Mouse (Mus musculus) C2C12 (cell line): ENCODE data around the gene Vmn2r27. TPM values are rescaled to one million over a fixed set of nuclear protein-coding genes. Genes with fewer than 3 reads are reported as not detected.

Experiments
- H3K27me3 ChIP-seq: one replicate; pipeline ENCODE4 v1.6.1; 2011; ENCODE audit not compliant: control insufficient read depth, insufficient read depth, insufficient read length
- H3K36me3 ChIP-seq: one replicate; pipeline ENCODE4 v1.6.1; 2011; ENCODE audit not compliant: control insufficient read depth, insufficient read depth
- H3K4me3 ChIP-seq: one replicate; pipeline ENCODE4 v1.5.1; 2011; ENCODE audit warnings: mild to moderate bottlenecking, control low read depth; ENCODE audit not compliant: poor library complexity, insufficient read depth, severe bottlenecking
- H3K79me2 ChIP-seq: one replicate; pipeline ENCODE4 v1.6.1; 2011; ENCODE audit not compliant: control insufficient read depth, insufficient read depth
- H3K79me3 ChIP-seq: one replicate; pipeline ENCODE4 v1.6.1; 2011; ENCODE audit warnings: low read depth, control low read depth
- H3ac ChIP-seq: one replicate; pipeline ENCODE3; 2011; ENCODE audit warnings: low read depth; ENCODE audit not compliant: control insufficient read depth, insufficient read length
- CEBPB ChIP-seq: IDR thresholded peaks from one replicate; pipeline ENCODE4 v1.6.1; 2011; ENCODE audit warnings: low read depth, mild to moderate bottlenecking, control low read depth, moderate library complexity
- CTCF ChIP-seq: IDR thresholded peaks from one replicate; pipeline ENCODE4 v1.5.1; 2011; ENCODE audit not compliant: control insufficient read depth, insufficient read depth, insufficient read length
- FOSL1 ChIP-seq: IDR thresholded peaks from one replicate; pipeline ENCODE4 v1.8.0; 2011; ENCODE audit warnings: mild to moderate bottlenecking, low read length; ENCODE audit not compliant: poor library complexity, insufficient read depth, severe bottlenecking
- MAX ChIP-seq: IDR thresholded peaks from one replicate; pipeline ENCODE4 v1.6.1; 2011; ENCODE audit warnings: mild to moderate bottlenecking, control low read depth
- MYOD1 ChIP-seq: IDR thresholded peaks from one replicate; pipeline ENCODE4 v1.6.1; 2011; ENCODE audit warnings: low read depth; ENCODE audit not compliant: control insufficient read depth, insufficient read length
- MYOG ChIP-seq: IDR thresholded peaks from one replicate; pipeline ENCODE4 v1.6.1; 2011; ENCODE audit not compliant: control insufficient read depth, insufficient read length; ENCODE audit errors: extremely low read depth
- USF1 ChIP-seq: IDR thresholded peaks from one replicate; pipeline ENCODE4 v1.6.1; 2011; ENCODE audit warnings: low read depth, mild to moderate bottlenecking, control low read depth, moderate library complexity
- polyA plus RNA-seq: library from polyadenylated mRNA; unstranded; fragments of >200 nt; fragmentation: generic; extraction: Trizol; gene quantifications from one replicate; pipeline ENCODE4 v1.2.1, GENCODE M21; 2012; ENCODE audit warnings: missing spikeins

The Vmn2r27 gene
- polyA plus RNA-seq, 1 experiment, result not detected

DNA sequence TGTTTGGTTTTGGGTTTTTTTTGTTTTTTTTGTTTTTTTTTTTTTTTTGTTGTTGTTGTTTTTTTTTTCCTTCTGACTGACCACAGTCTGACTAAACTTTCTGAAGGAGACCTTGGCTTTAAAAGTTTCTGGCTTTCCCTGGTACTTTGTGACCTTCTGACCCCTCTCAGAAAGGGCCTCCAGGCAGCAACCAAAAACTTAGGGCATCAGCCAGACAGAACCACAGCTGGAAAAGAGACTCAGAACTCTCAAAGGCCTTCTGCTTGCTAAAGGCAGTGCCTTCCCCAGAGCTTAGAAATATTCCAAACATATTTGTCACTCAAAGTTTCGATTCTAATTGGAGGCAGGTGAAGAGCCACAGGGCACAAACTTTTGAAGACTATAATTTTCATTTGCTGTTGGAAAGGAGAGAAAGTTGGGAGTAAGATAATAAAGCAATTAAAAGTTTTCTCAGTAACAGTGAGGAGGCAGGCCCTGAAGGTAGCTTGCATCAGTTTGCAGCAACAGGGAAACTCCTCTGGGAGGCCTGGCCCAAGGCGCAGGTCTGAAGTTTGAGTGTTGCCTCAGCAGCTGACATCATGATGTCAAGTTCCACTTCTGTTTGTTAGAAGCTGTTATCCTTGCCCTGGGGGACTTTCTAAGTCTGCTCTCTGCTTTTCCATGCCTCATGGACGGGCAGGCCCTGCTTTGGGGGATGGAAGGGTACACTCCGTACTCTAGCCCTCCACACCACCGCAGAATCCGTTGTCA lies 24.2 kb upstream of the Vmn2r27 start:
- Histone ChIP-seq H3K79me2 (no peaks in the 10 kb centered on the region), H3K79me3 (no peaks in the 10 kb centered on the region), H3K4me3 (no peak overlapping the region), H3ac (no peak overlapping the region), H3K36me3 (no peaks in the 10 kb centered on the region), H3K27me3 (no peaks in the 10 kb centered on the region)
- no peak for TF ChIP-seq FOSL1
- TF ChIP-seq MAX, result no peak
- no peak for TF ChIP-seq USF1

DNA sequence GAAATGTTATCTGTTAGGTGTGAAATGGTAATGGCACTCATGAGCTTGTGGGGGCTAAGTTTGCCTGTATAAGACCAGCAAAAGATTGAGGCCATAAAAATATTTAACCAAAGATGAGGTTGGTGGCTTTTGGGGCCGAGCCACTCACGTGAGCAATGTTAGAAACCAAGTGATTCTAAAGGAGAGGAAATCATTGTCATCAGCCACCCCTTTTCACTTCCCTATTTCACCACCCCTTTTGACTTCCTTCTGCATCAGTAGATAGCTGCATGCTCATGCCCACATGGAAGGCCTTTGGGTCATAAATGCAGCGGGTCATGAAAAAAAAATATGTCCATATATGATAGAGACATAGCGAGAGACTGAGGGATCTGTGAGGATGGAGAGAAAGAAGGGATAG lies 29.5 kb downstream of the Vmn2r27 start:
- H3K27me3 ChIP-seq, result no peaks in the 10 kb centered on the region
- no peaks in the 10 kb centered on the region for H3K79me3 ChIP-seq
- no peaks in the 10 kb centered on the region for H3K36me3 ChIP-seq
- TF ChIP-seq CTCF, result no peak
- TF ChIP-seq MAX, result no peak
- no peak for TF ChIP-seq FOSL1
- no peak for TF ChIP-seq USF1
- no peak for TF ChIP-seq MYOD1
- no peak for TF ChIP-seq CEBPB
- TF ChIP-seq MYOG, result no peak
- no peak overlapping the region for H3ac ChIP-seq
- H3K4me3 ChIP-seq, result no peak overlapping the region
- no peaks in the 10 kb centered on the region for H3K79me2 ChIP-seq

DNA sequence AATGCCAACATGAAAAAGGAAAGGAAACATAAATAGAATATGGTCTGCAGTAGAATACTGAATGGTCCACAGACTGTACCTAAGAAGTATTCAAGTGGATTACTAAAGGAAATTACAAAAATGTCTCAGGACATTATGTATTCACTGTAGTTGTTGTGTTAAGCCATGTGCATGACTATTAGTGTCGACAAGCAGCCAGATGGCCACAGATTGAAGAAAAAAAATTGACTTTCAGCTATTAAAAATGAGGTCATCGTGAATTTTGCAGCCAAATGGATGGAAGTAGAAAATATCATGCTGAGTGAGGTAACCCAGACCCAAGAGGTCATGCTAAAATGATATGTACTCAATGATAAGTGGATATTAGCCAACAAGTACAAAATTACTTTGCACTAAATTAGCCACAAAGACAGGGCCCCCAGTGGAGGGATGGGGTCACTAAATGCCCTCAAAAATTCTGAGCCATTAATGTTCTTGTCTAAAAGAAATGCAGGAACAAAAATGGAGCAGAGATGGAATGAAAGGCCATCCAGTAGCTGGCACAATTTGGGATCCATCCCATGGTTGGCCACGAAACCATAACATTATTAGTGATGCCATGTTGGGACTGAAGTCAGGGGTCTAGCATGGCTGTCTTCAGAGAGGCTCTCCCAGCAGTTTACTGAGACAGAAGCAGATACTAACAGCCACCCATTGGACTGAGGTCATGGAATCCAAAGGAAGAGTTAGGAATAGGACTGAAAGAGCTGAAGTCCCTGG lies 63.0 kb downstream of the Vmn2r27 start:
- Histone ChIP-seq H3K79me3 (no peaks in the 10 kb centered on the region), H3K4me3 (no peak overlapping the region), H3ac (no peak overlapping the region), H3K27me3 (no peaks in the 10 kb centered on the region), H3K79me2 (no peaks in the 10 kb centered on the region), H3K36me3 (no peaks in the 10 kb centered on the region)
- no peak for TF ChIP-seq CEBPB
- no peak for TF ChIP-seq USF1
- no peak for TF ChIP-seq FOSL1
- no peak for TF ChIP-seq MYOD1
- TF ChIP-seq CTCF, result no peak
- no peak for TF ChIP-seq MYOG
- TF ChIP-seq MAX, result no peak

DNA sequence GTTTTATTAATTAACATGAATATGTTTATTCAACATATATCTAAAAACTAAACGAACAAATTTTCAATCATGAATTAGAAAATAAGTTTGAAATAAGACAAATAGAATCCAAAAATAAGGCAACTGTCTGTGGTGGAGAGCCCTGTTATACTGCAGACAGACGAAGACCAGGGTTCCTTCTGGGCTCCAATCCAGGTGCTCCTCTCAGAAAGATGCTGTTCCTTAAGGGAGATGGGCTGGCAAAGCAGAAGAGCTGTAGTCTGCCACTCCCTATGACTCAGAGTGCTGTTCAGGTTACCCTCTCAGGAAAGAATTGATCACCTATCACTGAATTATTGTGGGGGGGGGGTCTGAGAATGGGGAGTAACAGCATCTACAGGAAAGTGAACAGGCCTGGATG lies 65.1 kb downstream of the Vmn2r27 start:
- no peaks in the 10 kb centered on the region for H3K27me3 ChIP-seq
- H3K4me3 ChIP-seq, result no peak overlapping the region
- H3K79me2 ChIP-seq, result no peaks in the 10 kb centered on the region
- TF ChIP-seq MYOG (no peak), FOSL1 (no peak), CEBPB (no peak), USF1 (no peak), MAX (no peak), MYOD1 (no peak), CTCF (no peak)
- no peaks in the 10 kb centered on the region for H3K79me3 ChIP-seq
- H3ac ChIP-seq, result no peak overlapping the region
- H3K36me3 ChIP-seq, result no peaks in the 10 kb centered on the region

DNA sequence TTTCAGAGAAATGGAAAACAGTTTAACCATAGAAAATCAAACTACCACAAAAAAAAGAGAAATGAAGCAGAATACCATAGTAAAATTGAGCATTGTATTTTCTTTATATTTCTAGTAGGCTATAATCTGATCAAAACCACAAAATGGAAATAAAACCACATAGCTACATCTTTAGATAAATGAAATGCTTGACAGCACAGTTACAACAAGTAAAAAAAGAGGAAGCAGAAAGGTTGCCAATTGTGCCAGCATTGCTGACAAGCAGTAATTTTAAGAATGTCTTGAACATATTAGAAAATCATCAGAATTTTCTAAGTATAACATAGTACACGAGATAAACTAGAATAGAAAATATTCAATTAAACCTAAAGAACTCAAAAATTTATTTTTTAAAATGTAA lies 81.8 kb downstream of the Vmn2r27 start:
- Histone ChIP-seq H3K27me3 (no peaks in the 10 kb centered on the region), H3K79me3 (no peaks in the 10 kb centered on the region), H3K79me2 (no peaks in the 10 kb centered on the region), H3ac (no peak overlapping the region), H3K36me3 (no peaks in the 10 kb centered on the region), H3K4me3 (no peak overlapping the region)
- no peak for TF ChIP-seq MYOG
- TF ChIP-seq CTCF, result no peak
- no peak for TF ChIP-seq CEBPB
- no peak for TF ChIP-seq MYOD1
- TF ChIP-seq MAX, result no peak
- TF ChIP-seq FOSL1, result no peak
- no peak for TF ChIP-seq USF1

Other genes starting within 250 kb of the Vmn2r27 start
- gene Vmn2r26, start 207.3 kb downstream of the Vmn2r27 start, polyA plus RNA-seq, result not detected
- 0.06 TPM for gene Cd163, start 72.8 kb upstream of the Vmn2r27 start, polyA plus RNA-seq
- gene Pex5, start 183.2 kb upstream of the Vmn2r27 start, polyA plus RNA-seq, result 32.9 TPM
- 1.8 TPM for gene Clstn3, start 232.9 kb upstream of the Vmn2r27 start, polyA plus RNA-seq